Mouse (Mus musculus) small intestine, adult 2 months (tissue): Measurements from ENCODE around the gene Espn.

Source experiments
- CTCF ChIP-seq: fragments of 200-500 bp; IDR thresholded peaks from 2 replicates; pipeline ENCODE4 v1.5.1; 2012; ENCODE audit warnings: low read depth, mild to moderate bottlenecking, control low read depth, inconsistent platforms, low read length, moderate library complexity, mixed read lengths; ENCODE audit not compliant: insufficient replicate concordance, insufficient read length; ENCODE audit errors: extremely low read depth
- POLR2A ChIP-seq: fragments of 200-500 bp; IDR thresholded peaks from 2 replicates; pipeline ENCODE4 v1.6.1; 2012; ENCODE audit warnings: low read depth, mild to moderate bottlenecking, control low read depth, inconsistent platforms, low read length, moderate library complexity

DNA sequence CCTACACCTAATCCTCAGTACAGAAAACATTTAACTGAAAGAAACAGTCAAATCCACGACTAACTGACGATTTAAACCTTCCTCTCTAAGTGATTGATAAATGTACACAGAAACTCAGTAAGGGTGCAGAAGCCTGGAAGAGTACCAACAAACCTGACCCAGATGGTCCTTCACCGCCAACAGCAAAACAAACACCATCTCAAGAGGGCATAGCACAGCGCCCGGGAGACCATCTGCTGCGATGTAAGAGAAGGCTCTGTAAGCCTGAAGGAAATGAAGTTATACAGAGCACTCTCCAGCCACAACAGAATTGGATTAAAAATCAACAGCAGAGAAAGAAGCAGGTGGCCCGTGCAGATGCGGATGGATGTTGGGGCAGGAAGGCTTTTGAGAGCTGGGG lies 15.9 kb upstream of the Espn start:
- TF ChIP-seq CTCF, result no peak
- no peak for TF ChIP-seq POLR2A
